Mouse (Mus musculus) ES-Bruce4 (cell line): ENCODE measurements at regions not wholly inside any gene's neighbourhood (a gene's known extent, or its start where the extent isn't known, plus 50 kb on each side); places are given as distances from the start of the nearest gene placed in this dataset.

Experiments used
- CTCF ChIP-seq: IDR thresholded peaks from one replicate; pipeline ENCODE4 v1.8.1; 2011; ENCODE audit warnings: low read depth, low read length
- POLR2A ChIP-seq: IDR thresholded peaks from one replicate; pipeline ENCODE4 v1.8.1; 2011; ENCODE audit warnings: low read length; ENCODE audit not compliant: insufficient read depth

- TF ChIP-seq POLR2A (no peak), CTCF (no peak)
These were observed 362.2 kb upstream of the 4921530L21Rik start for GRCm38 (mm10) chr14:95518837-95519236.
